Mouse (Mus musculus): ENCODE data around the gene Mtx3.
"Not testable (repeated sequence)": the region's sequence is repeated elsewhere in the genome, so short reads cannot be mapped to it uniquely, and the experiment has no call there.

The Mtx3 gene

GRCm38 (mm10) chr13:92844586-92845221 is at the start of gene Mtx3:
TSS of gene Mtx3 (plus strand) at chr13:92844760.
- DNase-seq (ENCODE audit: extremely low read depth, low read depth, low spot score) = no peak

DNA sequence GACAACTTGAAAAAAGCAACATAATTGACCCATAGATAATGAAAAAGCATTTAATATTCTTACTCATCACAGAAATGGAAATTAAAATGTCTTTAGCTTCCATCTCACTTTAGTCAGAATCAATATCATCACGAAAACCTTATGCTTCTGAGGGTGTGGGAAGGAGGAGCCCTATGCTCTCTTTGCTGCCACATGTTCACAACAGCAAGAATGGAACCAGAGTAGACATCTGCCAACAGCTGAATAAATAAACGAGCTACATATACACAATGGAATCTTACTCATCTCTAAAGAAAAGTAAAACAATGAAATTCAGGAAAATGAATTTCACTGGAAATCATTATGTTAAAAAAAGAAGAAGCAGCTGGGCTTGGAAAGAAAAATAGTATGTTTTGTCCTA is 45.7 kb upstream of the Mtx3 start:
- no peak for DNase-seq (ENCODE audit: extremely low read depth, low read depth, low spot score)

GRCm38 (mm10) chr13:92799306-92799925 is 45.1 kb upstream of the Mtx3 start:
- DNase-seq (ENCODE audit: extremely low read depth, low read depth, low spot score) = no peak

DNA sequence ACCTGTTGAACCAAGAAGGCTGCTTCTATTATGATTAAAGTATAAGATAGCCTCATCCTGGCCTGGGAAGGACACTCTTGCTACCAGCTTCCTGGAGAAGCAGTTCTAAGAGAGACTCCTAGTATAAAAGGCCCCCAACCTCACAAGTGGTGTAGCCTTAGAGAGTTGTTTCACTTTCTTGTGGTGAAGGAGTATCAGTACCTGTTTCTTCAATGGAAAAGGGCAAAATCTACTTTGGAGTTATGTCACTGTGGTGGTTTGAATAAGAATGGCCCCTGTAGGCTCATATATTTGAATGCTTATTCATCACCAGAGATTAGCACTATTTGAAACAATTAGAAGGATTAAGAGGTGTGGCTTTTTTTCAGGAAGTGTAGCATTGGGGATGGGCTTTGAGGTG is 37.8 kb upstream of the Mtx3 start:
- no peak for DNase-seq (ENCODE audit: extremely low read depth, low read depth, low spot score)

DNA sequence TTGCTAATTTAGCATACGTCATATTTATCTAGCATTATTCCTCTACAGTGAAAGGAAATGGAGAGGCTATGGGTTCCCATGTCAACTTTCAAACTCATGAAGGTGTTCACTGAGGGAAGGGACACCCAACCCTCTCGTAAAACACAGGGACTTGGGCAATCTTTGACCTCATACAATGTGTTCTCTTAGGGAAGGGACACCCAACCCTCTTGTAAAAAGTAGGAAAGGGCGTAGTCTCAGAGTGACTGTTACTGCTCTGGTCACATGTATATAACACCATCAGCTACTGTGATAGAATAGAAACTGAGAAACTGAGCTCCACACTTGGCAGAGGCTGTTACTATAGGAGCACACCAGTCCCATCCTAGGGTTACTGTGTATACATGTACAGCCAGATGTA is 36.7 kb upstream of the Mtx3 start:
- no peak for DNase-seq (ENCODE audit: extremely low read depth, low read depth, low spot score)

DNA sequence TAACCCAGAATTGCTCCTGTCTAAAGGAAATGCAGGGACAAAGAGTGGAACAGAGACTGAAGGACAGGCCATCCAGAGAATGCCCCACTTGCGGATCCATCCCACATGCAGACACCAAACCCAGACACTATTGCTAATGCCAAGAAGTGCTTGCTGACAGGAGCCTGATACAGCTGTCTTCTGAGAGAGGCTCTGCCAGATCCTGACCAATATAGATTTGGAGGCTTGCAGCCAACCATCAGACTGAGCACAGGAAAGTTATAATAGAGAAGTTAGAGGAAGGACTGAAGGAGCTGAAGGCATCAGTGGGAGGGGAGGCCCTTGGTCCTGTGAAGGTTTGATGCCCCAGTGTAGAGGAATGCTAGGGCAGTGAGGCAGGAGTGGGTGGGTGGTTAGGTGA is 34.0 kb upstream of the Mtx3 start:
- not testable (repeated sequence) for DNase-seq (ENCODE audit: extremely low read depth, low read depth, low spot score)

- no peak for DNase-seq (ENCODE audit: extremely low read depth, low read depth, low spot score)
Measured at GRCm38 (mm10) chr13:92816329-92816728, 28.2 kb upstream of the Mtx3 start.

GRCm38 (mm10) chr13:92817357-92817756 is 27.2 kb upstream of the Mtx3 start:
- DNase-seq (ENCODE audit: extremely low read depth, low read depth, low spot score) = no peak

DNA sequence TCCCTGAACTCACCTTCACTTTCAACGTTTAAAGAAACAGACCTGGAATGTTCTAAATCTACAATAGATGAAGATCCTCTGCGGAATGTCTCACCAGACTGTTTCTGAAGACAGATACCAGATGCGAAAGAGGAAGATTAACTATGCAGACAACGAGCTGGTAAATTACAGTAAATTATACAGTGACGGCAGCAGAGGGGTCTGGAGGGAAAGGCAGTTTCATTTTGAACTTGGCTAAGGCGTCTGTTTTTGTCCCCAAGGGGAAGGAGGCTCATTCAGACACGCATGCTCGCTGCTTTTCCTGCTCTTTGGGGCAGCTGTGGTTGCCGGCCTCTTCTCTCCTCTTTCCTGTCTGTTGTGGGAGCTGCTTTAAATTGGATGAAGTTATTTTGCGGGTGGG is 15.7 kb upstream of the Mtx3 start:
- no peak for DNase-seq (ENCODE audit: extremely low read depth, low read depth, low spot score)

DNA sequence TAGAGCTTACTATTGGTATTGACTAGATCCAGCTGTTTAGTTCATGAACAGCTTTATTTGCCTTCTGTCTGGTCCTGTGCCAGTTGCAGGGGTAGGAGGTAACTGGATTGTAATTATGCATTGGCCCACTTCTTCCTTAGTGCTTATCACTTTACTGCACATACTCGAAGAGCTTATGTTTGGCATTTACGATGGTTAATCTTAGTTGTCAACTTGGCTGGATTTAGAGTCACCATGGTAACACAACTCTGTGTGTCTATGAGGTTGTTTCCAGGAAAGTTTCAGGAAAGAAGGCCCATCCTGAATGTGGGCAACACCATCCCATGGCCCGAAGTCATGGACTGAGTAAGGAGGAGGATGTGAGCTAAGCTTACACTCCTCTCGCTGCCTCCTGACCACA is 11.4 kb upstream of the Mtx3 start:
- DNase-seq (ENCODE audit: extremely low read depth, low read depth, low spot score) = no peak

DNA sequence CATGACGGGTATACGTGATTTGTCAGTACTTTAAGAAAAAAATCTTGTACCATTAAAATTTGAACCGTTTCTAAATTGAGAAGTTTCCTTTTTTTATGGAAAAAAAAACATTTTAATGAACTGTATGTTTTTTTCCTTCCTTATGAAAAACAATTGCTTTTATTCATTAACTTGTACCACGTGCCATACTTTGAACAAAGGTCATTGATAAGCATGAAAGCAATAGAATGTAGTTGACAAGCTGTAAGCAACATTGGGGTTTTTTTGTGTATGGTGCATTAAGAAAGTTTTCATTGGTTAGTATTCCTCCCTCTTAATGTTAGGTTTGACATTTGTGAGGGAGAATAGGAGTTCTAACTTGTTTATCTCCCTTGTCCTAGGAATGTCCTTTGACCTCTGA is 1.9 kb downstream of the Mtx3 start:
- no peak for DNase-seq (ENCODE audit: extremely low read depth, low read depth, low spot score)

GRCm38 (mm10) chr13:92847336-92847735 is 2.8 kb downstream of the Mtx3 start:
- DNase-seq (ENCODE audit: extremely low read depth, low read depth, low spot score) = no peak

DNA sequence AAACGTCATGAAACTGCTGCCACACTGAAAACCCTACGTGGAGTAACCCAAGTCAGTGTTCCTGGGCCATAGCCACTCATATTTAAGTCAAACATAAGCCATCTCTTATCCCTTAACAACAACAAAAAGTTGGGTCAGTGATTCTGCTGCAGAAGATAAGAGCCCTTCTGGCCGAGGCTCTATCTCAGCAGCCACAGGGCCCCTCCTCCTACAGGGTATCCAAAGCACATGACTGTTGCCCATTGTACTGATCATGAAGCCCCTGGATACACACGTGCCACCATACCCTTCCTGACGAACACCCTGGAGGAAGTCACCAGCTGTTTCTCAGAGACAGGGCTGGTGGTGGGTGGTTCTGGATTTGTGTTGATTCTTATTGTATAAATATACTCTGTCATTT is 3.4 kb downstream of the Mtx3 start:
- no peak for DNase-seq (ENCODE audit: extremely low read depth, low read depth, low spot score)

DNA sequence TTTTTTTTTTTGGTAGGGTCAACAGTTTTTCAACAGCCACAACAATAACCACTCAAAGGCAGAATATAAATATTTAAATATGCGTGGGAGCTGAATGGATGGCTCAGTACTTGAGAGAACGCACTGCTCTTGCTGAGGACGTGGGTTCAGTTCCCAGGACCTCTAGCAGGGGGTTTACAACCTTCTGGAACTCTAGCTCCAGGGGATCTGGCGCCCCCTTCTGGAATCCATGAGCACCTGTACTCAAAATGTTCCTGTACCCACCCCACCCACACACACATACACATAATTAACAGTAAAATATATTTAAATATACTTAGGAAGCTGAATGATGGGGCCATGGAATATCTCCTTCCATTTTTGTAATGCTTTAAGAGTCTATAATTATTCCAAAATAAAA is 11.3 kb downstream of the Mtx3 start:
- DNase-seq (ENCODE audit: extremely low read depth, low read depth, low spot score) = no peak

DNA sequence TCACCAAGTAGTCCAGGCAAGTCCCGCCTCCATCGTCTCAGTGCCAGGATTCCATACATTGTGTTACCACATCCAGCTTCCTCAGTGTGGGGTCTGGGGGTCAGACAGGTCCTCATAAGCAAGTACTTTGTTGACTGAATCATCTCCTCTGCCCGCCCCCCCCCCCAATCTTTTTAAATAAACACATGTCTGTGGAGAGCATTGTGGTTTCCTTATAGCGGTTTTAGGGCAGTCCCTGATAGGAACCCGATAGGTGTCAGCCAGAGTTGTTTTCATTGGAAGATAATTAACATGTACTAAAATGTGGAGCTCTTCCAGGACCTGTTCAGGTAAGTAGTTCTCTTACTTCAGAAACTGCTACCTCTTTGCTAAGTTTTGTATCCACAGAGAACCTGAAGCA is 14.2 kb downstream of the Mtx3 start:
- DNase-seq (ENCODE audit: extremely low read depth, low read depth, low spot score) = no peak

GRCm38 (mm10) chr13:92859959-92860358 is 15.4 kb downstream of the Mtx3 start:
- DNase-seq (ENCODE audit: extremely low read depth, low read depth, low spot score) = no peak

GRCm38 (mm10) chr13:92865358-92865757 is 20.8 kb downstream of the Mtx3 start:
- DNase-seq (ENCODE audit: extremely low read depth, low read depth, low spot score) = no peak

- no peak for DNase-seq (ENCODE audit: extremely low read depth, low read depth, low spot score)
Measured at GRCm38 (mm10) chr13:92866680-92867079, 22.1 kb downstream of the Mtx3 start.

DNA sequence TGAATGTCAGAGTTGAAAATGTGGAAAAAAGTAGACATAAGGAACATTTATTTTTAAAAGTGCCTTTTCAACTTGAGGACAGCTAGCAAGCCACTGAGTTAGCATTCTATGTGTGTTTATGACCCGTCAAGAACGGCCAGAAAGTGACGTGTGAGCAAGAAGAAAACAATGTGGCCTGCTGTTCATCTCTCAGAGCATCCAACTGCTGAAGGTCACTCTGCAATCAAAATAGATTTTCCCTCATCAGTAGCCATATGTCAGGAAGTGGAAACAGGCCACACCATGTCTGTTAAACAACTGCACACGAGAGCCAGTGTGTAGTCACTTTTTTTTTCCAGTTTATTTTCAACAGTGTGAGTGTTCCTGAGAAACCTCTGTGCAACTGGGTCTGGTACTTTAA is 35.0 kb downstream of the Mtx3 start:
- no peak for DNase-seq (ENCODE audit: extremely low read depth, low read depth, low spot score)

GRCm38 (mm10) chr13:92879933-92880332 is 35.4 kb downstream of the Mtx3 start:
- DNase-seq (ENCODE audit: extremely low read depth, low read depth, low spot score) = no peak

DNA sequence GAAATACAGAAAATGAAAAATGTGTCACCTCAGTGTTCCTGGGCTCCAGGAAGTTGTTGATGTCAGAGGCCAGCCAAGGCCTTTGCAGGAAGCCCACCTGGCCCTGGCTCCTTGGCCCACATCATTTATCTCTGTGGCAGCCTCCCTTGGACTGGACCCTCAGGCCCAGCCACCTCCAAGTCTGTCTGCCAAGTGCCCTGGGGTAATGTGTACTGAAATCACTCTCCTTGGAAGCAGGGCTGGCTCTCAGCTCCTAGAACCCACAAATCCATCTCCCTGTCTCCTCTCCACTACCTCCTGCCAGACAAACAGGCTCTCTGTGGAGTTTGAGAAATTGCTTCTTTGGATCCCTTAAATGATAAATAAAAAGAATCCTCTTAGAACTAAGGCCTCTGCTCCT is 36.0 kb downstream of the Mtx3 start:
- no peak for DNase-seq (ENCODE audit: extremely low read depth, low read depth, low spot score)

GRCm38 (mm10) chr13:92882271-92882985 is 37.9 kb downstream of the Mtx3 start:
- DNase-seq (ENCODE audit: extremely low read depth, low read depth, low spot score) = no peak
